Mouse (Mus musculus) heart, postnatal 0 days (tissue): Measurements from ENCODE around the gene Msx2.

ENCODE experiments used
- CTCF ChIP-seq: IDR thresholded peaks from 2 replicates; pipeline ENCODE4 v1.5.1; 2016; ENCODE audit warnings: antibody characterized with exemption, control low read depth, low read depth
- EP300 ChIP-seq: IDR thresholded peaks from 2 replicates; pipeline ENCODE4 v1.6.1; 2016; ENCODE audit warnings: antibody characterized with exemption, low read depth

DNA sequence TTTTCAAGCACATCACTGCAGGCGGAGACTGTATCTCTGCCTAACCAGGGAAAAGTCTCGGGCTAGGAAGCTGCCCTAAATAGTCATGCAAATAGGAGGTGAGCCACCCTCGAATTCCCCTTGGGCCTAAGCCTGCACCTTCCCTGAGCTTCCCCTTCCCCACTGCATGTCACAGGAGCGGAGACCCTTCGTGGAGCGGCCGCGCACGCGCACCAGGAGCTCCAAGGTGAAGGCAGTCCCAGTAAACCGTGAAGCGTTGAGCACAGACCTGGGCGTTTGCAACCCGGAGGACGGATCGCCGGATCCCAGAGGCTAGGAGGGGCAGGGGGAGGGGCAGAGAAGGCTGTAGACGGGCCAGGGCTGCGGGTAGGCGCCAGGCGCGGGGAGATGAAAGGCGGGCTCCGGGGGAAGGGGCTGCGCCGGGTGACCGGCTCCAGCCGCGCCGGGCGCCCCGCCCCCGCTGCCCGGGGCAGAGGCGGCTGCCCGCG is 2.9 kb upstream of the Msx2 start:
- TF ChIP-seq CTCF (no peak), EP300 (no peak)
